Mouse (Mus musculus) forebrain, postnatal 0 days (tissue): ENCODE results near the gene Myod1. TPM values are rescaled to one million over a fixed set of nuclear protein-coding genes. Genes with fewer than 3 reads are reported as not detected.

Experiments
- ATAC-seq: fragments of 200-750 bp; cut with Nextera tagmentation; 2 replicates; pipeline ENCODE4 v1.8.0; 2017; ENCODE audit warnings: mild to moderate bottlenecking, moderate library complexity
- DNase-seq: peaks from one replicate; pipeline ENCODE4 v3.0.0-alpha.2; 2015
- H3K27ac ChIP-seq: fragments of 300-500 bp; sonication (generic); 2 replicates; pipeline ENCODE4 v1.5.1; 2014; ENCODE audit warnings: low read depth, mild to moderate bottlenecking, antibody characterized with exemption, low read length, moderate library complexity, mixed read lengths
- H3K27me3 ChIP-seq: fragments of 300-500 bp; sonication (generic); 2 replicates; pipeline ENCODE4 v1.6.1; 2014; ENCODE audit warnings: mild to moderate bottlenecking, low read length, mixed read lengths; ENCODE audit not compliant: insufficient read depth
- H3K36me3 ChIP-seq: fragments of 300-500 bp; sonication (generic); 2 replicates; pipeline ENCODE4 v1.6.1; 2014; ENCODE audit warnings: mild to moderate bottlenecking, moderate library complexity; ENCODE audit not compliant: insufficient read depth
- H3K4me1 ChIP-seq: fragments of 300-500 bp; sonication (generic); 2 replicates; pipeline ENCODE4 v1.6.1; 2014; ENCODE audit warnings: antibody characterized with exemption; ENCODE audit not compliant: insufficient read depth
- H3K4me2 ChIP-seq: fragments of 300-500 bp; sonication (generic); 2 replicates; pipeline ENCODE4 v1.6.1; 2014; ENCODE audit warnings: low read depth, mild to moderate bottlenecking, moderate library complexity
- H3K4me3 ChIP-seq: fragments of 300-500 bp; sonication (generic); 2 replicates; pipeline ENCODE4 v1.5.1; 2014; ENCODE audit warnings: low read depth, low read length, mixed read lengths
- H3K9ac ChIP-seq: fragments of 300-500 bp; sonication (generic); 2 replicates; pipeline ENCODE4 v1.6.1; 2014; ENCODE audit warnings: mild to moderate bottlenecking
- H3K9me3 ChIP-seq: fragments of 300-500 bp; sonication (generic); 2 replicates; pipeline ENCODE4 v1.6.1; 2016; ENCODE audit warnings: low read length
- CTCF ChIP-seq: sonication (generic); IDR thresholded peaks from 2 replicates; pipeline ENCODE4 v1.5.1; 2016; ENCODE audit warnings: antibody characterized with exemption, control low read depth, low read depth
- WGBS: fragments of 180-500 bp; shearing (Covaris S2); extraction: QIAGEN DNeasy Blood & Tissue Kit; methylation state at CpG from one replicate; pipeline ENCODE4 v1.1.7; 2014; 5-methylcytosine and 5-hydroxymethylcytosine counted together
- polyA plus RNA-seq: library from polyadenylated mRNA; unstranded; fragments of >200 nt; fragmentation: Nextera tagmentation; extraction: Ambion mirVana; gene quantifications from 2 replicates; pipeline ENCODE4 v1.2.1, GENCODE M21; 2015
- total RNA-seq: library from RNA; depleted of rRNA; stranded (reverse); fragments of >200 nt; gene quantifications from 2 replicates; pipeline ENCODE4 v1.2.3, GENCODE M21; 2014

The Myod1 gene
- total and polyA plus RNA-seq, 2 experiments from 2014 or later: not detected

DNA sequence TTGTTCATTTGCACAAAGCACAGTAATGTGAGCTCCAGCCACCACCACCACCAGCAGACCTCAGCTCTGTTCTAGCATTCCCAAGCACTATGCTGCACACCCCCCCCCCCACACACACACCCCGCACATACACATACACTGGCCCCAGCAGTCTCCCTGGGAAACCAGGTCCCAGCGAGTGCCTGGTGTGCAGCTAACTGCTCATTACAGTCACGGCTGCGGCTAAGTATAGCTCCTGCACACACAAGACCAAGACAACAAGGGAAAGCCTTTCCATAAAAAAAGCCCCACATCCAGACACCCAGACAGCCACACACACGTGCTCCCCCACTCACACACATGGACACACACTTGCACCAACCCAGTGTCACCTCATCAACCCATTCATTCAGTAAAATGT, 36.5 kb downstream of the Myod1 start:
- ATAC-seq (peak; percentile 54), DNase-seq (no peak)
- no peak for TF ChIP-seq CTCF
- WGBS: 71% methylated on average over 5 of the region's 5 CpGs
- no peaks in the 10 kb centered on the region for H3K27me3 ChIP-seq
- H3K27ac ChIP-seq: no peak overlapping the region
- no peaks in the 10 kb centered on the region for H3K4me1 ChIP-seq
- H3K4me3 ChIP-seq: no peak overlapping the region
- H3K4me2 ChIP-seq: no peak overlapping the region
- H3K9me3 ChIP-seq: no peaks in the 10 kb centered on the region
- H3K36me3 ChIP-seq: no peaks in the 10 kb centered on the region; the same call in 1 of the 2 replicates
- no peak overlapping the region for H3K9ac ChIP-seq

- Histone ChIP-seq H3K4me2 (no peak overlapping the region), H3K9me3 (no peaks in the 10 kb centered on the region), H3K27me3 (no peaks in the 10 kb centered on the region), H3K36me3 (no peaks in the 10 kb centered on the region; the same call in 1 of the 2 replicates), H3K4me1 (no peaks in the 10 kb centered on the region), H3K9ac (no peak overlapping the region), H3K4me3 (no peak overlapping the region), H3K27ac (no peak overlapping the region)
- ATAC-seq: no peak
- 75% methylated on average over 6 of the region's 6 CpGs for WGBS
- no peak for DNase-seq
- TF ChIP-seq CTCF: no peak
These were observed 37.9 kb downstream of the Myod1 start for GRCm38 (mm10) chr7:46413959-46414725.

DNA sequence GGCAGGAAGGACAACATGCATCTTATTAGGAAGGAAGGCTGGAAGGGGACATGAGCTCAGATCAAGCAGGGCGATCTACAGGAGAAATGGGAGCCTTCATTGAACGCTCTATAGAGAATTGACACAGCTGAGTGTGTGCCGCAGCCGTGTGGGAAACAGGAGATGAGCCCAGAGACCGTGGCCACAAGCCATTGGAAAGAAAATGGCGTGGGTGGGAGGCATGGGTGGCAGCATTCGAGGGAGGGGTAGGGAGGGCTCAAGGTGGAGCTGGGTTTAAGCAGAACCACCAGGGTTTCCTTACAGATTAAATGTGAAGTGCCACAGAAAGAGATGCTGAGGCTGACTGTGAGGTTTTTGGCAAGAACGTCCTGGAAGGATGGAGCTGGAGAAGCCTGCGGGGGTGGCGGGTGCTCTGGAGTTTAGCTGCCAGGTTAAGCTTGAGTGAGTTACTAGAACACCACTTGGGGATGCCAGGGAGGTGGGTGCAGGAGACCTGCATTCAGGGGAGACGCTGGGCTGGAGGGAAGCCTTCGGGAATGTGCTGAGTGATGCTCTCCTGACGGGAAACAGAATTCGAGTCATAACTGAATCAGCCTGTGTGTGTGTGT, 39.6 kb downstream of the Myod1 start:
- H3K9me3 ChIP-seq: no peaks in the 10 kb centered on the region
- H3K9ac ChIP-seq: no peak overlapping the region
- H3K27me3 ChIP-seq: no peaks in the 10 kb centered on the region
- no peak overlapping the region for H3K4me3 ChIP-seq
- ATAC-seq (no peak), DNase-seq (no peak)
- no peaks in the 10 kb centered on the region for H3K4me1 ChIP-seq
- H3K36me3 ChIP-seq: no peaks in the 10 kb centered on the region; the same call in 1 of the 2 replicates
- 64% methylated on average over 14 of the region's 14 CpGs for WGBS
- H3K27ac ChIP-seq: no peak overlapping the region
- H3K4me2 ChIP-seq: no peak overlapping the region
- TF ChIP-seq CTCF: no peak

- no peak overlapping the region for H3K9ac ChIP-seq
- H3K4me3 ChIP-seq: no peak overlapping the region
- DNase-seq (no peak), ATAC-seq (no peak)
- H3K4me2 ChIP-seq: no peak overlapping the region
- no peaks in the 10 kb centered on the region for H3K9me3 ChIP-seq
- H3K27me3 ChIP-seq: no peaks in the 10 kb centered on the region
- H3K27ac ChIP-seq: no peak overlapping the region
- 68% methylated on average over 7 of the region's 7 CpGs for WGBS
- H3K4me1 ChIP-seq: peaks cover 12% of the 10 kb centered on the region
- no peak for TF ChIP-seq CTCF
- no peaks in the 10 kb centered on the region for H3K36me3 ChIP-seq
These were observed 41.2 kb downstream of the Myod1 start for GRCm38 (mm10) chr7:46417467-46417866.

DNA sequence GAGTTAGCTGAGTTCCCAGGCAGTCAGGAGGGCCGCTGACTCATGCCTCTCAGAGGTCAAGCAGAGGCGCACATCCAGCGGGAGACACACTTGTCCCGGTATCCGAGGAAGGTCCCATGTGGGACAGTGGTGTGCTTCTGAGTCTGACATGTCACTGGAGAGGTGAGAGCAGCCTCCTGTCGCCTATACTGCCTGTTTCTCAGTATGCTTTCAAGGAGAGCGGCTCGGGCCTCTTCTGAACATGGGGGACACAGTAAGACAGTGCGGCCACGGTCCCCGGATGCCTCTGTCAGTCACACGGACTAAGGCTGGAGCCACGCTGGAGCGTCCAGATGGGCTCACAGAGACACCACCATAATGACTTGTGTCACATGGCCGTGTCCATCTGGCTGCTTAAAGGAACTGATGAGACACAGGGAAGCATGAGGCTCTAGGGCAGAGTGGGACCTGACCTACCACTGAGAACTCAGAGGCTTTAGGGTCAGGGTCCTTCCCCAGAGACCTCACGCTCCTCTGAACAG, 41.9 kb downstream of the Myod1 start:
- Histone ChIP-seq H3K27ac (no peak overlapping the region), H3K27me3 (no peaks in the 10 kb centered on the region), H3K4me3 (no peak overlapping the region), H3K9me3 (no peaks in the 10 kb centered on the region), H3K4me1 (peaks cover 19% of the 10 kb centered on the region), H3K36me3 (no peaks in the 10 kb centered on the region), H3K4me2 (no peak overlapping the region), H3K9ac (no peak overlapping the region)
- 81% methylated on average over 16 of the region's 16 CpGs for WGBS
- no peak for DNase-seq
- TF ChIP-seq CTCF: no peak
- no peak for ATAC-seq

DNA sequence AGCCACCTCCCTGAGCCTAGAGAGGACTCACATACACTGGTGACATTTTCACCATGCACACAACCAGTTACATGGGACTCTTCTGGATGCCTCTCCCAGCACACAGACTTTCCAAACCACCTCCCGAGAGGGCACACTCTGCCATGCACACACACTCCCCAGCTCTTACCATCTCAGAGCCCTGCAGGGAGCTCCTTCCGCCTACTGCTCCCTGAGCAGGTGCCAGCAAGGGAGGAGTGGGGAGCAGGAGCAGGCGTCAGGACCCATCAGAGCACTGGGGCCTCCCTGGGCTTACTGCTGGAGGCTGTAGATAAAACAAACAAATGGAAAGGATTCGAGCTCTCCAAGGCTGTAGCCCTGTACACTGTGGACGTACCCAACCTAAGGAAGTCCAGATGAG, 45.3 kb downstream of the Myod1 start:
- Histone ChIP-seq H3K27ac (peak overlapping the region; percentile 76), H3K4me1 (peaks cover 27% of the 10 kb centered on the region), H3K4me3 (no peak overlapping the region), H3K36me3 (no peaks in the 10 kb centered on the region), H3K4me2 (peak overlapping the region; percentile 43; the same call in 1 of the 2 replicates), H3K9ac (no peak overlapping the region), H3K9me3 (no peaks in the 10 kb centered on the region), H3K27me3 (no peaks in the 10 kb centered on the region)
- TF ChIP-seq CTCF: no peak
- WGBS: 33% methylated on average over 5 of the region's 5 CpGs
- ATAC-seq: no peak
- peak; percentile 20 for DNase-seq
